Mouse (Mus musculus): ENCODE measurements around the gene Elovl6. TPM values are rescaled to one million over a fixed set of nuclear protein-coding genes. Genes with fewer than 3 reads are reported as not detected.

Gene Elovl6
- 0.01 TPM in 1 of 2 replicates, not detected in the other for polyA plus RNA-seq (2012)

- TF ChIP-seq TAL1 (IDR thresholded peaks at IDR 0.05; ENCODE audit: low read length) = no peak
- TF ChIP-seq GATA1 (IDR thresholded peaks at IDR 0.05; ENCODE audit: low read length) = no peak
- Histone ChIP-seq H3K9me3 (ENCODE audit: control insufficient read depth, low read length) (no peaks in the 10 kb centered on the region), H3K4me1 (ENCODE audit: control insufficient read depth) (peaks cover 49% of the 10 kb centered on the region), H3K27me3 (ENCODE audit: control insufficient read depth) (peaks cover 13% of the 10 kb centered on the region), H3K36me3 (ENCODE audit: control insufficient read depth) (no peaks in the 10 kb centered on the region), H3K4me3 (replicated peaks) (peak within 1 kb of the TSS; percentile 80)
These were observed at the start of gene Elovl6 for GRCm38 (mm10) chr3:129532180-129532864. Elovl6 (plus strand) TSS chr3:129532355.

GRCm38 (mm10) chr3:129488774-129489173, 43.4 kb upstream of the Elovl6 start:
- Histone ChIP-seq H3K4me1 (ENCODE audit: control insufficient read depth) (no peaks in the 10 kb centered on the region), H3K36me3 (ENCODE audit: control insufficient read depth) (no peaks in the 10 kb centered on the region), H3K9me3 (ENCODE audit: control insufficient read depth, low read length) (no peaks in the 10 kb centered on the region), H3K27me3 (ENCODE audit: control insufficient read depth) (no peaks in the 10 kb centered on the region), H3K4me3 (replicated peaks) (no peak overlapping the region)
- TF ChIP-seq GATA1 (IDR thresholded peaks at IDR 0.05; ENCODE audit: low read length) = no peak
- TF ChIP-seq TAL1 (IDR thresholded peaks at IDR 0.05; ENCODE audit: low read length) = no peak

DNA sequence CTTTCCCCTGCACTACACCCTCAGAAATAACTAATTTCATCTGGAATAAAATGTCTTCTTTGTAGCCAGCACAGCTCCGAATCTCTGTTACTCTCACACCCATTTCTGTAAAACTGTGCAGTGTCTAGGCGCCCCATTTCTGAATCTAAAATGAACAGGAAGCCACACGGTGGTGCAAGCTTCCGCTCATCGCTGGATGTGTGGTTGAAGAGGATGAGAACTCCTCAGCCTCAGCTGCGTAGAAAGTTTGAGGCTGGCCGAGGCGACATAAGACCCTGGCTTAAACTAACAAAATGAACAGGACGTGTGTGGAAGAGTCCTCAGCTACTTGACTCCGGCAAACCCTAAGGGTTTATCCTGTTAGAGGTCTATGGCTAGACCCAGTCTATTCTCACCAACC, 38.0 kb upstream of the Elovl6 start:
- Histone ChIP-seq H3K4me1 (ENCODE audit: control insufficient read depth) (no peaks in the 10 kb centered on the region), H3K36me3 (ENCODE audit: control insufficient read depth) (no peaks in the 10 kb centered on the region), H3K27me3 (ENCODE audit: control insufficient read depth) (no peaks in the 10 kb centered on the region), H3K4me3 (replicated peaks) (no peak overlapping the region), H3K9me3 (ENCODE audit: control insufficient read depth, low read length) (no peaks in the 10 kb centered on the region)
- TF ChIP-seq GATA1 (IDR thresholded peaks at IDR 0.05; ENCODE audit: low read length) (no peak), TAL1 (IDR thresholded peaks at IDR 0.05; ENCODE audit: low read length) (no peak)

GRCm38 (mm10) chr3:129494731-129495130, 37.4 kb upstream of the Elovl6 start:
- Histone ChIP-seq H3K27me3 (ENCODE audit: control insufficient read depth) (no peaks in the 10 kb centered on the region), H3K4me3 (replicated peaks) (no peak overlapping the region), H3K4me1 (ENCODE audit: control insufficient read depth) (no peaks in the 10 kb centered on the region), H3K9me3 (ENCODE audit: control insufficient read depth, low read length) (no peaks in the 10 kb centered on the region), H3K36me3 (ENCODE audit: control insufficient read depth) (no peaks in the 10 kb centered on the region)
- no peak for TF ChIP-seq GATA1 (IDR thresholded peaks at IDR 0.05; ENCODE audit: low read length)
- no peak for TF ChIP-seq TAL1 (IDR thresholded peaks at IDR 0.05; ENCODE audit: low read length)

DNA sequence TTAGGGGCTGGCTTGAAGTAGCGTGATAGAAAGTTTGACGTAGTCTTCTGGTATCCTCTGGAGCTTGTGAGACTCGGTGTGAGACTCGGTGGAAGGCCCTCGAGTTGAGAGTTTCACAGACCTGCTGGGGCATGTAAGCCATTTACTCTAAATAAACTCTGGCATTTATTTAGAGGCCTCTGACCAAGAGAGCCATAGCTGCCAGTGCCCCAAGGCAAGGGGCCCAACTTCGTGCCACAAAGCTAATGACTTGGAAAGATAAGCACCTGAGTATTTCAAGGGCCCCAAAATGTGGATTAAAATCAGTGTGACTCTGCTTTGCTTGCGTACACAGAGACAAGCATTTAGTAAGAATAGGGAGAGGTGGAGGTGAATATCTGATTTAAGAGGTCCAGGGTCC, 28.4 kb upstream of the Elovl6 start:
- Histone ChIP-seq H3K9me3 (ENCODE audit: control insufficient read depth, low read length) (no peaks in the 10 kb centered on the region), H3K4me3 (replicated peaks) (no peak overlapping the region), H3K36me3 (ENCODE audit: control insufficient read depth) (no peaks in the 10 kb centered on the region), H3K4me1 (ENCODE audit: control insufficient read depth) (no peaks in the 10 kb centered on the region), H3K27me3 (ENCODE audit: control insufficient read depth) (no peaks in the 10 kb centered on the region)
- no peak for TF ChIP-seq TAL1 (IDR thresholded peaks at IDR 0.05; ENCODE audit: low read length)
- TF ChIP-seq GATA1 (IDR thresholded peaks at IDR 0.05; ENCODE audit: low read length) = no peak

DNA sequence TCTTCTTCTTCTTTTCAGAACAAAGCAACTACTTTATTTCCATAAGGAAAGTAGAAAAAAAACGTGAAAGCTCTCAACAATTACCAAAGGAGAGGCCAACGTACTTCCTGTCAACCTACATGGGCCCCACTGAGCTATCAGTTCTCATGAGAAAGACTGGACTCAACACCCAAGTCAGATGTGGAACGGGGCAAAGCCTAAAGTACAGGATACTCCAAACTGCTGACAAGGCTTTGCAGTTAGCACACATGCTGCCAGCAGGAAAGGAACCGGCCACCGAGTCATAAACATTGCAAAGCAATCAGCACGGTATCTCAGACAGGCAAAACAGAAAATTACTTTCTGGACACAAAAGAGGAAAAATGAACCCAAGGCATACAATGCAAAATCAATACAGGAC, 27.2 kb upstream of the Elovl6 start:
- Histone ChIP-seq H3K4me3 (replicated peaks) (no peak overlapping the region), H3K36me3 (ENCODE audit: control insufficient read depth) (no peaks in the 10 kb centered on the region), H3K27me3 (ENCODE audit: control insufficient read depth) (no peaks in the 10 kb centered on the region), H3K9me3 (ENCODE audit: control insufficient read depth, low read length) (no peaks in the 10 kb centered on the region), H3K4me1 (ENCODE audit: control insufficient read depth) (no peaks in the 10 kb centered on the region)
- TF ChIP-seq TAL1 (IDR thresholded peaks at IDR 0.05; ENCODE audit: low read length) (no peak), GATA1 (IDR thresholded peaks at IDR 0.05; ENCODE audit: low read length) (no peak)

GRCm38 (mm10) chr3:129507736-129508135, 24.4 kb upstream of the Elovl6 start:
- TF ChIP-seq TAL1 (IDR thresholded peaks at IDR 0.05; ENCODE audit: low read length) = no peak
- TF ChIP-seq GATA1 (IDR thresholded peaks at IDR 0.05; ENCODE audit: low read length) = no peak
- no peaks in the 10 kb centered on the region for H3K27me3 ChIP-seq (ENCODE audit: control insufficient read depth)
- H3K4me1 ChIP-seq (ENCODE audit: control insufficient read depth) = no peaks in the 10 kb centered on the region
- H3K9me3 ChIP-seq (ENCODE audit: control insufficient read depth, low read length) = no peaks in the 10 kb centered on the region
- H3K4me3 ChIP-seq (replicated peaks) = no peak overlapping the region
- H3K36me3 ChIP-seq (ENCODE audit: control insufficient read depth) = no peaks in the 10 kb centered on the region

DNA sequence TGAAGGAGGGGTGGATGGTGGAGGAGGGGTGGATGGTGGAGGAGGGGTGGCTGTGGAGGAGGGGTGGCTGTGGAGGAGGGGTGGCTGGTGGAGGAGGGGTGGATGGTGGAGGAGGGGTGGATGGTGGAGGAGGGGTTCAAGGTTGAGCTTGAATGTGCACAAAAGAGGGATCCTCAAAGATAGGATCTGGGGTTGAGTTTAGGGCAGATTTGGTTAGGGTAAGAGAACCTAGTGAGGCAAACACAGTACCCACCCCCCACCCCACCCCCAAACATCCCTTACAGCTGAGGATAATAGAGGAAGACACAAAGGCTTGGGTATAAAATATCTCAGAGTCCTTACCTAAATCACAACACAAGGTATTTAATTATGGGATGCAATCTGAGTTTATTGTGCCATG, 23.6 kb upstream of the Elovl6 start:
- H3K4me1 ChIP-seq (ENCODE audit: control insufficient read depth) = no peaks in the 10 kb centered on the region
- TF ChIP-seq TAL1 (IDR thresholded peaks at IDR 0.05; ENCODE audit: low read length) (no peak), GATA1 (IDR thresholded peaks at IDR 0.05; ENCODE audit: low read length) (no peak)
- no peaks in the 10 kb centered on the region for H3K9me3 ChIP-seq (ENCODE audit: control insufficient read depth, low read length)
- no peaks in the 10 kb centered on the region for H3K36me3 ChIP-seq (ENCODE audit: control insufficient read depth)
- H3K27me3 ChIP-seq (ENCODE audit: control insufficient read depth) = no peaks in the 10 kb centered on the region
- H3K4me3 ChIP-seq (replicated peaks) = no peak overlapping the region

DNA sequence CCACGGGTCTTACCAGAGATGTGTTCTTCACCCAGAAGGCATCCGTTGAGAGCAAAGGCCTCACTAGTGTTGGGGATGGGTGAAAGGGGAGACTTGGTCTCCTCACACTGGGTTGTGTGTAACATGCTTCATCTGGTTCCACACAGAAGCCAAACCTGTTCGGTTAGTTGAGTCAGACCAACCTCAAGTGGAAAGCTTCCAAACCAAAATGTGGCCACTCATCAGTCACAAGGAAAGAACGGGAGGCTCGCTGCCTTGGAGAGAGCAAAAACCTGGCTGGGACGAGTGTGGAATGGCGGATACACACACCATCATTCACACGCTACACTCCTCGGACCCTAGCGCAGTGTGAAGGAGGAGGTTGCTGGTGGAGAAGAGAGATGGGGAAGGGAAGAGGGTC, 22.4 kb upstream of the Elovl6 start:
- no peaks in the 10 kb centered on the region for H3K36me3 ChIP-seq (ENCODE audit: control insufficient read depth)
- no peak overlapping the region for H3K4me3 ChIP-seq (replicated peaks)
- H3K4me1 ChIP-seq (ENCODE audit: control insufficient read depth) = no peaks in the 10 kb centered on the region
- TF ChIP-seq GATA1 (IDR thresholded peaks at IDR 0.05; ENCODE audit: low read length) = no peak
- no peak for TF ChIP-seq TAL1 (IDR thresholded peaks at IDR 0.05; ENCODE audit: low read length)
- H3K9me3 ChIP-seq (ENCODE audit: control insufficient read depth, low read length) = no peaks in the 10 kb centered on the region
- no peaks in the 10 kb centered on the region for H3K27me3 ChIP-seq (ENCODE audit: control insufficient read depth)

Data from erythroblast, embryonic 14.5 days (primary cell).